Mouse (Mus musculus) skeletal muscle tissue, adult 2 months (tissue): ENCODE results near the gene Dzip1.

Experiments used
- DNase-seq: peaks from one replicate; pipeline ENCODE4 v3.0.0-alpha.2; 2012; ENCODE audit warnings: low read depth, low spot score

The Dzip1 gene

GRCm38 (mm10) chr14:118874126-118874525, 51.1 kb downstream of the Dzip1 start:
- DNase-seq: no peak

GRCm38 (mm10) chr14:118869712-118870111, 55.5 kb downstream of the Dzip1 start:
- DNase-seq: no peak

GRCm38 (mm10) chr14:118868102-118868724, 57.0 kb downstream of the Dzip1 start:
- no peak for DNase-seq

GRCm38 (mm10) chr14:118867366-118867765, 57.9 kb downstream of the Dzip1 start:
- DNase-seq: no peak

- no peak for DNase-seq
Measured at GRCm38 (mm10) chr14:118866014-118866811, 59.0 kb downstream of the Dzip1 start.

- DNase-seq: no peak
Measured at GRCm38 (mm10) chr14:118864905-118865304, 60.4 kb downstream of the Dzip1 start.

GRCm38 (mm10) chr14:118862253-118862652, 63.0 kb downstream of the Dzip1 start:
- no peak for DNase-seq

- DNase-seq: no peak
Measured at GRCm38 (mm10) chr14:118858318-118858717, 66.9 kb downstream of the Dzip1 start.

- DNase-seq: no peak
Measured at GRCm38 (mm10) chr14:118856563-118856962, 68.7 kb downstream of the Dzip1 start.

GRCm38 (mm10) chr14:118855141-118855800, 70.0 kb downstream of the Dzip1 start:
- no peak for DNase-seq

- DNase-seq: peak; percentile 18
Measured at GRCm38 (mm10) chr14:118854371-118855114, 70.7 kb downstream of the Dzip1 start.

- no peak for DNase-seq
Measured at GRCm38 (mm10) chr14:118851496-118852107, 73.7 kb downstream of the Dzip1 start.

- no peak for DNase-seq
Measured at GRCm38 (mm10) chr14:118850696-118851035, 74.6 kb downstream of the Dzip1 start.

GRCm38 (mm10) chr14:118850011-118850695, 75.1 kb downstream of the Dzip1 start:
- DNase-seq: no peak

GRCm38 (mm10) chr14:118848171-118848570, 77.1 kb downstream of the Dzip1 start:
- no peak for DNase-seq

GRCm38 (mm10) chr14:118846834-118847233, 78.4 kb downstream of the Dzip1 start:
- DNase-seq: no peak

GRCm38 (mm10) chr14:118842353-118842752, 82.9 kb downstream of the Dzip1 start:
- no peak for DNase-seq

GRCm38 (mm10) chr14:118840027-118840426, 85.2 kb downstream of the Dzip1 start:
- no peak for DNase-seq

- DNase-seq: peak; percentile 41
Measured at GRCm38 (mm10) chr14:118839416-118839815, 85.8 kb downstream of the Dzip1 start.

- DNase-seq: no peak
Measured at GRCm38 (mm10) chr14:118838556-118839120, 86.6 kb downstream of the Dzip1 start.

- no peak for DNase-seq
Measured at GRCm38 (mm10) chr14:118836754-118837153, 88.5 kb downstream of the Dzip1 start.
